Mouse (Mus musculus) spleen, adult 2 months (tissue): ENCODE measurements around the gene Lcn8. TPM values are rescaled to one million over a fixed set of nuclear protein-coding genes. Genes with fewer than 3 reads are reported as not detected.

Experiments
- DNase-seq, 2 experiments: peaks; one replicate each; pipeline versions ENCODE4 v3.0.0 to v3.0.0-alpha.2; 2012 to 2021; ENCODE audit warnings: low spot score in 2 of 2, low read depth in 1 of 2
- H3K27ac ChIP-seq: fragments of 200-500 bp; 2 replicates; pipeline ENCODE4 v1.5.1; 2012; ENCODE audit warnings: low read length, inconsistent platforms; ENCODE audit not compliant: insufficient read depth
- H3K27me3 ChIP-seq: fragments of 200-500 bp; 2 replicates; pipeline ENCODE4 v1.6.1; 2012; ENCODE audit warnings: mild to moderate bottlenecking, moderate library complexity, low read length, inconsistent platforms; ENCODE audit not compliant: control insufficient read depth, insufficient read depth
- H3K36me3 ChIP-seq: fragments of 200-500 bp; 2 replicates; pipeline ENCODE4 v1.6.1; 2012; ENCODE audit warnings: mild to moderate bottlenecking, low read length, inconsistent platforms; ENCODE audit not compliant: control insufficient read depth, insufficient read depth
- H3K4me1 ChIP-seq: fragments of 200-500 bp; 2 replicates; pipeline ENCODE4 v1.6.1; 2011; ENCODE audit warnings: inconsistent platforms; ENCODE audit not compliant: control insufficient read depth, insufficient read depth, insufficient read length
- H3K4me3 ChIP-seq: fragments of 200-500 bp; 2 replicates; pipeline ENCODE4 v1.5.1; 2011; ENCODE audit warnings: mild to moderate bottlenecking, inconsistent platforms; ENCODE audit not compliant: insufficient read depth, insufficient read length; ENCODE audit errors: extremely low read depth
- CTCF ChIP-seq: fragments of 200-500 bp; IDR thresholded peaks from 2 replicates; pipeline ENCODE4 v1.5.1; 2011; ENCODE audit warnings: mild to moderate bottlenecking, inconsistent platforms; ENCODE audit not compliant: insufficient read depth, insufficient read length, insufficient replicate concordance; ENCODE audit errors: extremely low read depth
- POLR2A ChIP-seq: fragments of 200-500 bp; IDR thresholded peaks from 2 replicates; pipeline ENCODE4 v1.6.1; 2011; ENCODE audit warnings: low read depth, low read length, inconsistent platforms
- WGBS: fragments of 180-500 bp; shearing (Covaris S2); methylation state at CpG from one replicate; pipeline ENCODE4 v1.1.7; 2018; 5-methylcytosine and 5-hydroxymethylcytosine counted together
- polyA plus RNA-seq: library from polyadenylated mRNA; depleted of rRNA; stranded (reverse); fragments of >200 nt; gene quantifications from 2 replicates; pipeline ENCODE4 v1.2.3, GENCODE M21; 2012

Gene Lcn8
- polyA plus RNA-seq, 1 experiment, result not detected

- H3K4me1 ChIP-seq, result no peaks in the 10 kb centered on the region
- no peak overlapping the region for H3K27ac ChIP-seq
- 90% methylated on average over 1 of the region's 1 CpGs for WGBS
- no peaks in the 10 kb centered on the region for H3K36me3 ChIP-seq
- no peak overlapping the region for H3K4me3 ChIP-seq
- H3K27me3 ChIP-seq, result no peaks in the 10 kb centered on the region
- TF ChIP-seq POLR2A (no peak), CTCF (no peak)
- no peak for DNase-seq
Observed at GRCm38 (mm10) chr2:25634046-25634445, 18.9 kb upstream of the Lcn8 start.

GRCm38 (mm10) chr2:25639890-25640289 is 13.0 kb upstream of the Lcn8 start:
- H3K27me3 ChIP-seq, result no peaks in the 10 kb centered on the region

GRCm38 (mm10) chr2:25654502-25654901 is 1.6 kb downstream of the Lcn8 start:
- Histone ChIP-seq H3K27me3 (no peaks in the 10 kb centered on the region), H3K27ac (no peak overlapping the region), H3K4me1 (no peaks in the 10 kb centered on the region), H3K36me3 (no peaks in the 10 kb centered on the region), H3K4me3 (no peak overlapping the region)
- no peak for TF ChIP-seq POLR2A
- TF ChIP-seq CTCF, result no peak
- WGBS, result 50% methylated on average over 1 of the region's 1 CpGs
- DNase-seq, result no peak

More at GRCm38 (mm10) chr2:25639890-25640289, 13.0 kb upstream of the Lcn8 start:
- no peak for TF ChIP-seq POLR2A
- TF ChIP-seq CTCF, result peak; percentile 48; the same call in 1 of the 2 replicates
- Histone ChIP-seq H3K4me1 (no peaks in the 10 kb centered on the region), H3K36me3 (no peaks in the 10 kb centered on the region), H3K27ac (no peak overlapping the region), H3K4me3 (no peak overlapping the region)
- 31% methylated on average over 6 of the region's 6 CpGs for WGBS
- peak in 1 of 2 experiments; percentile 14 for DNase-seq

GRCm38 (mm10) chr2:25656691-25657090 is 3.8 kb downstream of the Lcn8 start:
- Histone ChIP-seq H3K27me3 (no peaks in the 10 kb centered on the region), H3K4me1 (no peaks in the 10 kb centered on the region), H3K36me3 (no peaks in the 10 kb centered on the region), H3K27ac (no peak overlapping the region), H3K4me3 (no peak overlapping the region)
- DNase-seq, result no peak
- whole genome bisulfite sequencing, result 84% methylated on average over 4 of the region's 4 CpGs
- TF ChIP-seq CTCF, result no peak
- TF ChIP-seq POLR2A, result no peak

- no peak for DNase-seq
- no peaks in the 10 kb centered on the region for H3K27me3 ChIP-seq
- 65% methylated on average over 4 of the region's 4 CpGs for whole genome bisulfite sequencing
Observed at GRCm38 (mm10) chr2:25657246-25657645, 4.3 kb downstream of the Lcn8 start.

GRCm38 (mm10) chr2:25657652-25658051 is 4.7 kb downstream of the Lcn8 start, which contains the start of gene Lcn5:
Gene Lcn5, plus strand, starts transcription at chr2:25657952.
- no peak within 1 kb of the TSS for H3K4me3 ChIP-seq
- H3K27ac ChIP-seq, result no peak within 1 kb of the TSS
- no peaks in the 10 kb centered on the region for H3K36me3 ChIP-seq
- no peak for DNase-seq
- H3K27me3 ChIP-seq, result no peaks in the 10 kb centered on the region
- no peak for TF ChIP-seq CTCF
- TF ChIP-seq POLR2A, result no peak
- no peaks in the 10 kb centered on the region for H3K4me1 ChIP-seq

More at GRCm38 (mm10) chr2:25657246-25657645, 4.3 kb downstream of the Lcn8 start:
- Histone ChIP-seq H3K4me3 (no peak overlapping the region), H3K27ac (no peak overlapping the region), H3K4me1 (no peaks in the 10 kb centered on the region), H3K36me3 (no peaks in the 10 kb centered on the region)
- TF ChIP-seq CTCF, result no peak
- TF ChIP-seq POLR2A, result no peak

- TF ChIP-seq POLR2A, result no peak
- TF ChIP-seq CTCF, result no peak
- Histone ChIP-seq H3K4me1 (no peaks in the 10 kb centered on the region), H3K27me3 (no peaks in the 10 kb centered on the region), H3K36me3 (no peaks in the 10 kb centered on the region), H3K27ac (no peak overlapping the region), H3K4me3 (no peak overlapping the region)
- 93% methylated on average over 8 of the region's 8 CpGs for WGBS
- no peak for DNase-seq
Observed at GRCm38 (mm10) chr2:25660279-25660678, 7.4 kb downstream of the Lcn8 start.
